Mouse (Mus musculus): ENCODE data around the gene Naa80.

- TF ChIP-seq CTCF (IDR thresholded peaks at IDR 0.05; ENCODE audit: borderline replicate concordance, insufficient read depth, low read length) (no peak), POLR2A (IDR thresholded peaks at IDR 0.05; ENCODE audit: low read depth, low read length) (no peak)
These were observed 11.5 kb downstream of the Naa80 start for GRCm38 (mm10) chr9:107590058-107590772.

Data from embryonic fibroblast, embryonic 13.5 days (primary cell).